Mouse (Mus musculus) CH12.LX (cell line): ENCODE results near the gene Pqlc2. TPM values are rescaled to one million over a fixed set of nuclear protein-coding genes. Genes with fewer than 3 reads are reported as not detected.

Source experiments
- DNase-seq: peaks from one replicate; pipeline ENCODE4 v3.0.0-alpha.2; 2013; ENCODE audit errors: extremely low read depth
- H3K27ac ChIP-seq: 2 replicates; pipeline ENCODE4 v1.5.1; 2012; ENCODE audit warnings: low read depth, mild to moderate bottlenecking, control low read depth, moderate library complexity; ENCODE audit not compliant: insufficient read depth
- H3K27me3 ChIP-seq: replicated peaks from 2 replicates; pipeline ENCODE3; 2012; ENCODE audit warnings: inconsistent platforms
- H3K36me3 ChIP-seq, 2 experiments: replicated peaks in 1 of 2; 2 replicates each; pipeline versions ENCODE3 to v1.6.1; 2012; ENCODE audit warnings: inconsistent platforms in 1 of 2, low read length in 1 of 2, mild to moderate bottlenecking in 1 of 2, mixed read lengths in 1 of 2, moderate library complexity in 1 of 2; ENCODE audit not compliant: control insufficient read depth in 1 of 2, insufficient read depth in 1 of 2
- H3K4me1 ChIP-seq, 2 experiments: 2 replicates each; pipeline ENCODE4 v1.6.1; 2012; ENCODE audit warnings: inconsistent platforms in 1 of 2, moderate library complexity in 1 of 2; ENCODE audit not compliant: insufficient read depth in 2 of 2, control insufficient read depth in 1 of 2
- H3K4me2 ChIP-seq: 2 replicates; pipeline ENCODE4 v1.6.1; 2012; ENCODE audit warnings: low read depth, mild to moderate bottlenecking, control low read depth; ENCODE audit not compliant: poor library complexity, insufficient read depth, severe bottlenecking
- H3K4me3 ChIP-seq, 3 experiments: fragments of 150-350 bp in 1 of 3; sonication (generic) in 1 of 3; replicated peaks in 1 of 3; 2 replicates each; pipeline versions ENCODE3 to v1.5.1; 2011 to 2012; ENCODE audit warnings: low read depth in 2 of 3, low read length in 2 of 3, mild to moderate bottlenecking in 2 of 3, moderate library complexity in 2 of 3, control low read depth in 1 of 3, improper control_type of control experiment in 1 of 3, inconsistent platforms in 1 of 3, mixed read lengths in 1 of 3; ENCODE audit not compliant: poor library complexity in 1 of 3
- H3K79me2 ChIP-seq: replicated peaks from 2 replicates; pipeline ENCODE4 v1.6.1; 2012; ENCODE audit warnings: mild to moderate bottlenecking, moderate library complexity; ENCODE audit not compliant: control insufficient read depth, poor library complexity, insufficient read depth, severe bottlenecking; ENCODE audit errors: extremely low read depth
- H3K9ac ChIP-seq: 2 replicates; pipeline ENCODE4 v1.6.1; 2012; ENCODE audit warnings: low read depth, mild to moderate bottlenecking, control low read depth, moderate library complexity; ENCODE audit not compliant: insufficient read depth
- H3K9me3 ChIP-seq: replicated peaks from 2 replicates; pipeline ENCODE3; 2012; ENCODE audit warnings: low read length, inconsistent platforms, mixed read lengths
- BHLHE40 ChIP-seq: IDR thresholded peaks from 2 replicates; pipeline ENCODE4 v1.6.1; 2011; ENCODE audit warnings: mild to moderate bottlenecking, low read depth, low read length, improper control_type of control experiment
- CHD1 ChIP-seq: IDR thresholded peaks from 2 replicates; pipeline ENCODE4 v1.6.1; 2012; ENCODE audit warnings: low read depth, low read length, improper control_type of control experiment, inconsistent platforms
- CHD2 ChIP-seq: IDR thresholded peaks from 2 replicates; pipeline ENCODE4 v1.6.1; 2011; ENCODE audit warnings: low read length, improper control_type of control experiment
- CTCF ChIP-seq, 2 experiments: IDR thresholded peaks in 1 of 2; conservative IDR thresholded peaks in 1 of 2; 2 replicates each; pipeline ENCODE4 v1.5.1; 2011 to 2012; ENCODE audit warnings: low read depth in 2 of 2, low read length in 2 of 2, improper control_type of control experiment in 1 of 2, inconsistent platforms in 1 of 2, mild to moderate bottlenecking in 1 of 2, moderate library complexity in 1 of 2
- E2F4 ChIP-seq: IDR thresholded peaks from 2 replicates; pipeline ENCODE4 v1.6.1; 2011; ENCODE audit warnings: low read depth, low read length, improper control_type of control experiment; ENCODE audit not compliant: insufficient replicate concordance
- EP300 ChIP-seq: IDR thresholded peaks from 2 replicates; pipeline ENCODE4 v1.6.1; 2011; ENCODE audit warnings: low read length, improper control_type of control experiment
- ETS1 ChIP-seq: conservative IDR thresholded peaks from 2 replicates; pipeline ENCODE4 v1.6.1; 2012; ENCODE audit warnings: low read depth, mild to moderate bottlenecking, inconsistent platforms, low read length, improper control_type of control experiment, moderate library complexity
- GABPA ChIP-seq: IDR thresholded peaks from 2 replicates; pipeline ENCODE4 v1.6.1; 2012; ENCODE audit warnings: low read depth, low read length, improper control_type of control experiment, inconsistent platforms; ENCODE audit not compliant: insufficient replicate concordance
- HCFC1 ChIP-seq: IDR thresholded peaks from 2 replicates; pipeline ENCODE4 v1.6.1; 2012; ENCODE audit warnings: low read depth, mild to moderate bottlenecking, inconsistent platforms, low read length, improper control_type of control experiment
- JUND ChIP-seq: conservative IDR thresholded peaks from 2 replicates; pipeline ENCODE4 v1.6.1; 2011; ENCODE audit warnings: low read depth, low read length, improper control_type of control experiment
- KAT2A ChIP-seq: IDR thresholded peaks from 2 replicates; pipeline ENCODE4 v1.6.1; 2012; ENCODE audit warnings: low read length, improper control_type of control experiment, inconsistent platforms; ENCODE audit not compliant: insufficient replicate concordance
- MAFK ChIP-seq: IDR thresholded peaks from 2 replicates; pipeline ENCODE4 v1.6.1; 2011; ENCODE audit warnings: low read length, improper control_type of control experiment; ENCODE audit not compliant: insufficient replicate concordance
- MXI1 ChIP-seq: IDR thresholded peaks from 2 replicates; pipeline ENCODE4 v1.6.1; 2011; ENCODE audit warnings: mild to moderate bottlenecking, low read depth, low read length, improper control_type of control experiment
- PAX5 ChIP-seq: IDR thresholded peaks from 2 replicates; pipeline ENCODE4 v1.6.1; 2012; ENCODE audit warnings: low read length, inconsistent platforms, mixed read lengths
- POLR2AphosphoS2 ChIP-seq: IDR thresholded peaks from 2 replicates; pipeline ENCODE4 v1.6.1; 2011; ENCODE audit warnings: low read depth, low read length, improper control_type of control experiment
- RAD21 ChIP-seq: IDR thresholded peaks from 2 replicates; pipeline ENCODE4 v1.6.1; 2011; ENCODE audit warnings: low read depth, mild to moderate bottlenecking, low read length, improper control_type of control experiment, moderate library complexity
- RCOR1 ChIP-seq: conservative IDR thresholded peaks from 2 replicates; pipeline ENCODE4 v1.6.1; 2012; ENCODE audit warnings: low read depth, mild to moderate bottlenecking, inconsistent platforms, low read length, improper control_type of control experiment
- SMC3 ChIP-seq: IDR thresholded peaks from 2 replicates; pipeline ENCODE4 v1.6.1; 2011; ENCODE audit warnings: low read depth, low read length, improper control_type of control experiment
- TBP ChIP-seq: conservative IDR thresholded peaks from 2 replicates; pipeline ENCODE4 v1.6.1; 2011; ENCODE audit warnings: low read depth, low read length, improper control_type of control experiment
- USF1 ChIP-seq: IDR thresholded peaks from 2 replicates; pipeline ENCODE4 v1.6.1; 2014; ENCODE audit warnings: low read depth, mild to moderate bottlenecking, inconsistent platforms, low read length, improper control_type of control experiment
- USF2 ChIP-seq: conservative IDR thresholded peaks from 2 replicates; pipeline ENCODE4 v1.6.1; 2011; ENCODE audit warnings: low read depth, low read length, improper control_type of control experiment
- dilution Hi-C: fragments of 300-500 bp; cut with MboI; formaldehyde crosslinking; loops from 2 replicates; pipeline ENCODE4 v1.14.3; 2020; ENCODE audit warnings: low sequenced_read_pairs; ENCODE audit not compliant: extremely low pct_unique_long_range_greater_than_20kb, extremely low pct_ligation_motif_present
- in situ Hi-C: fragments of 300-500 bp; cut with MboI; formaldehyde crosslinking; loops from 3 replicates; pipeline ENCODE4 v1.14.3; 2019; ENCODE audit warnings: low sequenced_read_pairs, low pct_ligation_motif_present, low pct_unique_long_range_greater_than_20kb, mixed read lengths
- polyA plus RNA-seq: library from polyadenylated mRNA; unstranded; fragments of >175 nt; gene quantifications from 2 replicates; pipeline ENCODE4 v1.2.1, GENCODE M21; 2012; ENCODE audit warnings: low read depth; ENCODE audit not compliant: insufficient read length
- total RNA-seq, 2 experiments: library from RNA; depleted of rRNA; stranded (reverse); fragments of 300-350 nt in 1 of 2; fragments of >200 nt in 1 of 2; gene quantifications; 2 replicates each; pipeline ENCODE4 v1.2.3; 2012 to 2014

Gene Pqlc2
- total and polyA plus RNA-seq, 3 experiments = 6.2 to 8.1 (median 6.8) TPM

DNA sequence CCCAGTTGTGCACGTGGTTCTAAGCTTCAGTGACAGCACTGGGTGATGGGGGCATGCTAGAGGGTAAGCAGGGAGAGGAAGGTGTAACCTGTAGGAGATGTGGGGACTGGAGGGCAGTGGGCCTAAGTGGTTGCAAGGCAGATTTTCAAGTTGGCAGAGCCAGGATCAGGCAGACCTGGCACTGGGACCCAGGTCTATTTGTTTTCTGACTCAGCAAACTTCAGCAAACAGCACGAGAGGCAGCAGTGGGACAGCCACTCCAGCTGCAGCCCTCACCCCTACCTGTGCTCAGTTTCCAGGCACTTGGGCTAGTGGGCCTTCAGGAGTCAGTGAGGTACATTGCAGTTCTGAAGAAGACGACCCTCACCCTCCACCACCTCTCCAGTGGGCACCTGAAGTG lies 46.7 kb upstream of the Pqlc2 start:
- peaks cover 0 to 9% of the 10 kb centered on the region in 2 experiments; a peak in 2 of 4 replicates for H3K4me1 ChIP-seq
- peaks cover 5% of the 10 kb centered on the region for H3K79me2 ChIP-seq
- no peak overlapping the region for H3K9ac ChIP-seq
- in situ Hi-C loops = no loop called here
- no peak overlapping the region for H3K27ac ChIP-seq
- dilution Hi-C loops = no loop called here
- H3K9me3 ChIP-seq = no peaks in the 10 kb centered on the region
- DNase-seq = no peak
- TF ChIP-seq SMC3 (no peak), E2F4 (no peak), PAX5 (no peak), RAD21 (no peak), HCFC1 (no peak), RCOR1 (no peak), GABPA (no peak), MAFK (no peak), JUND (no peak), ETS1 (no peak), CTCF (conservative IDR thresholded peaks at IDR 0.05 in 1 of 2, IDR thresholded peaks at IDR 0.05 in 1 of 2; ENCODE audit: low read depth in 2 of 2, low read length in 2 of 2) (no peak), BHLHE40 (no peak), MXI1 (no peak), TBP (no peak), EP300 (no peak), POLR2AphosphoS2 (no peak), CHD2 (no peak), KAT2A (no peak), USF1 (no peak), USF2 (no peak)
- no peaks in the 10 kb centered on the region for H3K27me3 ChIP-seq
- H3K4me2 ChIP-seq = no peak overlapping the region
- no peak overlapping the region for H3K4me3 ChIP-seq
- peaks cover 55 to 80% of the 10 kb centered on the region in 2 experiments for H3K36me3 ChIP-seq

DNA sequence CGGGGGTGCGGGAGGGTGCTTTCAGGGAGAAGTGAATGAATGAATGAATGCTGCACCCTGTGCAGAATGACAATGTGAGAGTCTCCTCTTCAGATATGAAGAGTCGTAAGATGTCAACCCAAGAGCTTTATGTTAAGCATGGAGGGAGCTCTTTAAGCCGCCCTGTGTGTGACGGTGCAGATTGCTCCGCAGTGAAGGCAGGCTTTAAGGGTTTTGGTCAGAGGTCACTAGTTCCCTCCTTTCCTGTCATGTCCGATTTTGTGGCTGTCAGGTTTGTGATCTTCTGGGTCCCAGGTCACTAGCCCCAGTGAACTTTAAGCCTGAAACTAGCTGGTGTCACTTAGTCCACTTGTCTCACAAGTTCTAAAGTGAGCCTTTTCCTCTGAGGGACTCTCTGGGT lies 42.3 kb upstream of the Pqlc2 start:
- H3K9ac ChIP-seq = peak overlapping the region; percentile 78
- H3K4me2 ChIP-seq = peak overlapping the region; percentile 84
- peak overlapping the region; percentile 73 for H3K27ac ChIP-seq
- dilution Hi-C loops = no loop called here
- H3K9me3 ChIP-seq = no peaks in the 10 kb centered on the region
- peaks cover 25% of the 10 kb centered on the region for H3K79me2 ChIP-seq
- TF ChIP-seq MXI1 (no peak), CHD1 (no peak)
- TF ChIP-seq, all 38 proteins: peak for 0
- Histone ChIP-seq H3K27me3 (no peaks in the 10 kb centered on the region), H3K4me1 (peaks cover 4 to 24% of the 10 kb centered on the region in 2 experiments; a peak in 3 of 4 replicates), H3K36me3 (peaks cover 39 to 63% of the 10 kb centered on the region in 2 experiments), H3K4me3 (peak overlapping the region; percentile 60 to 97 (median 92))
- no peak for DNase-seq
- in situ Hi-C loops = no loop called here
